In genomic region chr19:43521996-43522395, GRCm38 (mm10) we compare ENCODE assay signal across 11 mouse cellular contexts. TPM values are rescaled to one million over a fixed set of nuclear protein-coding genes. Genes with fewer than 3 reads are reported as not detected.
A peak's percentile ranks its signal among the peaks of the same experiment; 100 is the strongest.
DNase-seq lines count a peak whose midpoint lies in the region; ATAC-seq and TF ChIP-seq lines count a peak whose summit lies in the region.
"Had no signal": no experiment of that assay in that cellular context is flagged by ENCODE, and none has a peak within 500 bp of the region (broad histone marks: within the 10 kb centered on the region; RNA-seq: fewer than 3 reads in every experiment).

No protein-coding gene starts in this region.

- no peaks in the 10 kb centered on the region for H3K27me3 ChIP-seq in liver, adult 2 months (ENCODE audit: control insufficient read depth, insufficient read depth, low read length)
- 0 out of 2 replicates have a peak, but pooled peaks cover 9% of the 10 kb centered on the region for H3K27me3 ChIP-seq in liver, embryonic 12.5 days (replicated peaks)
- no peaks in the 10 kb centered on the region for H3K27me3 ChIP-seq in forebrain, embryonic 14.5 days (replicated peaks; ENCODE audit: control insufficient read depth, insufficient read depth, low read length)
- H3K27me3 ChIP-seq in neural tube, embryonic 15.5 days (replicated peaks): no peaks in the 10 kb centered on the region
- H3K27me3 ChIP-seq in embryonic facial prominence, embryonic 10.5 days (replicated peaks; ENCODE audit: low read depth, poor library complexity, severe bottlenecking): peaks cover 8% of the 10 kb centered on the region
- H3K27me3 ChIP-seq: limb, embryonic 15.5 days had no signal

- WGBS in liver, adult 2 months: 26% methylated on average over 9 of the region's 9 CpGs
- 76% methylated on average over 9 of the region's 9 CpGs for WGBS in liver, embryonic 12.5 days (ENCODE audit: insufficient replicate concordance)
- WGBS in forebrain, embryonic 14.5 days: 73% methylated on average over 9 of the region's 9 CpGs
- WGBS in neural tube, embryonic 15.5 days: 86% methylated on average over 9 of the region's 9 CpGs
- 89% methylated on average over 9 of the region's 9 CpGs for WGBS in embryonic facial prominence, embryonic 10.5 days

- peak overlapping the region; percentile 58 for H3K4me3 ChIP-seq in liver, adult 2 months (ENCODE audit: insufficient read depth, low read depth, low read length)
- H3K4me3 ChIP-seq in liver, embryonic 12.5 days: no peak overlapping the region
- no peak overlapping the region for H3K4me3 ChIP-seq in forebrain, embryonic 14.5 days (ENCODE audit: low read depth, low read length)
- no peak overlapping the region for H3K4me3 ChIP-seq in neural tube, embryonic 15.5 days (replicated peaks)
- H3K4me3 ChIP-seq in embryonic facial prominence, embryonic 10.5 days: no peak overlapping the region
- H3K4me3 ChIP-seq: limb, embryonic 15.5 days had no signal

- H3K4me1 ChIP-seq in liver, adult 2 months (ENCODE audit: control insufficient read depth, insufficient read depth, low read length): peaks cover 28% of the 10 kb centered on the region
- H3K4me1 ChIP-seq in liver, embryonic 12.5 days: peaks cover 50% of the 10 kb centered on the region
- peaks cover 31% of the 10 kb centered on the region for H3K4me1 ChIP-seq in forebrain, embryonic 14.5 days (ENCODE audit: control insufficient read depth, insufficient read depth, low read length)
- H3K4me1 ChIP-seq in neural tube, embryonic 15.5 days: peaks cover 51% of the 10 kb centered on the region
- peaks cover 44% of the 10 kb centered on the region for H3K4me1 ChIP-seq in embryonic facial prominence, embryonic 10.5 days

- H3K9me3 ChIP-seq in liver, embryonic 12.5 days (replicated peaks): no peaks in the 10 kb centered on the region
- no peaks in the 10 kb centered on the region for H3K9me3 ChIP-seq in forebrain, embryonic 14.5 days (replicated peaks; ENCODE audit: control insufficient read depth, low read length)
- no peaks in the 10 kb centered on the region for H3K9me3 ChIP-seq in neural tube, embryonic 15.5 days (replicated peaks)
- no peaks in the 10 kb centered on the region for H3K9me3 ChIP-seq in embryonic facial prominence, embryonic 10.5 days
- H3K9me3 ChIP-seq: limb, embryonic 15.5 days had no signal

- H3K27ac ChIP-seq in liver, adult 2 months (replicated peaks; ENCODE audit: insufficient read depth, low read depth, low read length): peak overlapping the region; percentile 24; the same call in 1 of the 2 replicates
- no peak overlapping the region for H3K27ac ChIP-seq in liver, embryonic 12.5 days
- H3K27ac ChIP-seq in forebrain, embryonic 14.5 days (ENCODE audit: low read depth, low read length): no peak overlapping the region
- H3K27ac ChIP-seq in neural tube, embryonic 15.5 days (replicated peaks): no peak overlapping the region
- no peak overlapping the region for H3K27ac ChIP-seq in embryonic facial prominence, embryonic 10.5 days (replicated peaks)
- H3K27ac ChIP-seq: limb, embryonic 15.5 days had no signal

- no peak for ATAC-seq in liver, embryonic 12.5 days
- no peak for ATAC-seq in forebrain, embryonic 14.5 days
- no peak for ATAC-seq in neural tube, embryonic 15.5 days (ENCODE audit: low FRiP score)

- H3K79me2 ChIP-seq in liver, adult 2 months (ENCODE audit: control insufficient read depth, insufficient read depth, low read length): peaks cover 21% of the 10 kb centered on the region; the same call in 1 of the 2 replicates

- H3K4me2 ChIP-seq in liver, embryonic 12.5 days: no peak overlapping the region
- peak overlapping the region; percentile 0; the same call in 1 of the 2 replicates for H3K4me2 ChIP-seq in forebrain, embryonic 14.5 days (ENCODE audit: low read length)
- H3K4me2 ChIP-seq in neural tube, embryonic 15.5 days: peak overlapping the region; percentile 82
- H3K4me2 ChIP-seq: limb, embryonic 15.5 days had no signal

- TF ChIP-seq POLR2A in liver, adult 2 months (IDR thresholded peaks at IDR 0.05; ENCODE audit: extremely low read depth, insufficient read depth, low read length): no peak

- peak; percentile 74 for DNase-seq in heart, adult 11 months
- no peak for DNase-seq in heart, adult 8-10 months (ENCODE audit: low spot score)
- peak; percentile 34 for DNase-seq in liver, adult 2 months (ENCODE audit: extremely low read depth, low read depth, low spot score)
- DNase-seq in forebrain, embryonic 14.5 days (ENCODE audit: low spot score): no peak
- no peak for DNase-seq in frontal cortex, postnatal 25 days (ENCODE audit: low spot score in 2 of 2)
- DNase-seq in embryonic facial prominence, embryonic 10.5 days (ENCODE audit: low spot score): no peak
- DNase-seq: cerebellum, postnatal 14 days; right cerebral cortex, postnatal 14 days had no signal

- H3K9ac ChIP-seq in liver, adult 2 months (ENCODE audit: low read depth, low read length): peak overlapping the region; percentile 74
- no peak overlapping the region for H3K9ac ChIP-seq in liver, embryonic 12.5 days
- H3K9ac ChIP-seq in forebrain, embryonic 14.5 days (ENCODE audit: low read length): no peak overlapping the region
- H3K9ac ChIP-seq in neural tube, embryonic 15.5 days (replicated peaks): no peak overlapping the region
- H3K9ac ChIP-seq: limb, embryonic 15.5 days had no signal

- H3K36me3 ChIP-seq in liver, adult 2 months (ENCODE audit: control insufficient read depth, insufficient read depth, low read length): peaks cover 15% of the 10 kb centered on the region
- peaks cover 15% of the 10 kb centered on the region for H3K36me3 ChIP-seq in liver, embryonic 12.5 days
- H3K36me3 ChIP-seq in forebrain, embryonic 14.5 days (ENCODE audit: control insufficient read depth, insufficient read depth, low read length): no peaks in the 10 kb centered on the region
- H3K36me3 ChIP-seq in neural tube, embryonic 15.5 days: no peaks in the 10 kb centered on the region
- H3K36me3 ChIP-seq in embryonic facial prominence, embryonic 10.5 days (replicated peaks): peaks cover 10% of the 10 kb centered on the region
- H3K36me3 ChIP-seq: limb, embryonic 15.5 days had no signal

- TF ChIP-seq CTCF in liver, adult 2 months (IDR thresholded peaks at IDR 0.05; ENCODE audit: low read depth, low read length): no peak

RNA-seq across cellular contexts. Expression of gene Got1, which starts 2.4 kb away (rescaled TPM):
- total RNA-seq in heart, adult 8-10 months (2022): 1,000 to 10,000 TPM in 3 of 4 experiments, 100 to 1,000 TPM in 1; 973 to 1,404 (median 1,052) TPM
- 206 and 278 TPM in 2 replicates for total RNA-seq in liver, adult 2 months (2014; rRNA removed)
- polyA plus RNA-seq in liver, adult 2 months (2012; rRNA removed): 272 and 286 TPM in 2 replicates
- 24.0 and 27.6 TPM in 2 replicates for polyA plus RNA-seq in liver, embryonic 12.5 days (2016; fragmentation: Nextera tagmentation; extraction: Ambion mirVana)
- polyA plus RNA-seq in forebrain, embryonic 14.5 days (2014; fragmentation: Nextera tagmentation; extraction: Ambion mirVana): 56.9 and 65.6 TPM in 2 replicates
- polyA plus RNA-seq in neural tube, embryonic 15.5 days (2015; fragmentation: Nextera tagmentation; extraction: Ambion mirVana): 118 and 127 TPM in 2 replicates
- polyA plus RNA-seq in embryonic facial prominence, embryonic 10.5 days (2016; fragmentation: Nextera tagmentation; extraction: Ambion mirVana): 55.4 and 57.9 TPM in 2 replicates

Comparison
In these comparisons a context has a peak if more than half of its experiments do, and no peak if none do; other contexts are left out.
1. DNase-seq: peak in heart, adult 11 months (single experiment) and liver, adult 2 months (single experiment); none in heart, adult 8-10 months (single experiment), forebrain, embryonic 14.5 days (single experiment), frontal cortex, postnatal 25 days (0 of 2) and embryonic facial prominence, embryonic 10.5 days (single experiment).